Mouse (Mus musculus) natural killer cell, adult 2 months (primary cell): ENCODE results near the gene Tanc1.

Experiments
- DNase-seq, 2 experiments: peaks; one replicate each; pipeline ENCODE4 v3.0.0; 2022; ENCODE audit warnings: low spot score in 2 of 2

Gene Tanc1

DNA sequence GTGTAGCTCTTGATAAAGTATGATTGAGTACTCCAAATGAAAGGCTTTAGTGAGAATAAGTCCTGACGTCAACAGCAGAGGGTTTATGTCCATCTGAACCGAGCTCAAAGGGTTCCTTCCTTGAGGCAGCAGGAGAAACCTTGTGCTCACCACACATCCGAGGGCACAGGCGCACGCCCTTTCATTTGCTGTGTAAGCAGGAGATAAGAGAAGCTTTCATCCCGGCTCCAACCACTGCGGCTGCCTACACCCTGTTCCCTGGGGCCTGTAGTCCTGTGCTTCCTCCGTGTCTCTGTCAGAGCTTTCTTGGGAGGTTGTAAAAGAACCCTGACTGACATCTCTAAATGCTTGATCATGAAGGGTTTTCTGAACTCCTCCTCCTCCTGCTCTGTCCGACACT lies 181.5 kb downstream of the Tanc1 start:
- no peak for DNase-seq

DNA sequence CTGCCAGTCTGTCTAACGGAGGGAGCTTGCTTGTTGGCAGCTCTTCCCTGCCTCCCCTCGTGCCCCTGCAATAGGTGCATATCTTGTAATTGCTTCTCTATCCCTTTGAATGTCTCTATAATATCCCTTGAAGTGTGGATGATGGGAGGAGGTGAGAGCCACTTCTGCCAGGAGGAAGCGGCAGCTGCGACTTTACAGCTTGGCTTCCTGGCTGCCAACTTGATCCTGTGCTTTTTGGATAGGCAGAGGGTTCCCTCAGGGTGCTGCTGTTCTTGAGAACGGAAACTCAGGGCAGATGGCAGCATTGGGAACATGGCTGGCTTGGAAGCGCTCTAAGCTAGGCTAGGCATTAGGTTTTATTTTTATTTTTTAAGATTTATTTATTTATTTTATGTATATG lies 183.0 kb downstream of the Tanc1 start:
- no peak for DNase-seq

DNA sequence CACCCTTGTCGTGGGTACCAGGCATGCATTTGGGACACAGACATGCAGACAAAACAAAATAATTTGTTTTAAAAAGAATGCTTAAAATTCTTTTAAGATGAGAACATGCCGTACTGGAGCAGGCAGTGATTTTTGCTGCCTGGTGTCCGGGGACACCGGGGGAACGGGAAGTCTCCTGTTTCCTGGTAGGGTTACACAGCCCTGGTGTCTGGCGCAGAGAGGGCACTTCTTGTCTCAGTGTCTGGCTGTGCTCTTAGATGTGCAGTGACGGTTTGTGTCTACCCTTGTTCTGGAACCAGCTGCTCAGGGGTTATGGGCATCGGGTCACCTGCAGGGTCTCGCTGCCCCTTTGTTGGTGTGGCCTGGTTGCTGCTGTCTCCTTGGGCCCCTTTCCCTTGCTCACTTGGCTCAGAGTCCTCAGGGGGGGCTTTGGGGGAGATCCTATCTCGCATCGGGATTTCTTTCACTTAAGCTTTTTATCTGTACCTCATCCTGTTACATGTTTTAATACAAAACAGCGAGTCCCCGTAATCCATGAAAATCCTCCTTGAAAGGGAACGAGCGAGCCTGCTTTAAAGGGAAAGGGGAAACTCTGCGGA lies 187.2 kb downstream of the Tanc1 start:
- no peak for DNase-seq

DNA sequence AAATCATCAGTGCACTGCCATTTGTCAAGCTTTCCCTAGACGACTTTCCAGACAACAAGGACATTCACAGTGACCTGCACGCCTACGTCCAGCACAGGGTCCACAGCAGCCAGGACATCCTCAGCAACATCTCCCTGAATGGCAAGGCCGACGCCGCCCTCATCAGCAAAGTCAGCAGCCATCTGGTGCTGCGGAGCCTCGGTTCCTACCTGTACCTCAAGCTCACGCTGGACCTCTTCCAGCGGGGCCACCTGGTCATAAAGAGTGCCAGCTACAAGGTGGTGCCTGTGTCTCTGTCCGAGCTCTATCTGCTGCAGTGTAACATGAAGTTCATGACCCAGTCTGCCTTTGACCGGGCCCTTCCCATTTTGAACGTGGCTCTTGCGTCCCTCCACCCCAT lies 187.7 kb downstream of the Tanc1 start:
- no peak for DNase-seq

DNA sequence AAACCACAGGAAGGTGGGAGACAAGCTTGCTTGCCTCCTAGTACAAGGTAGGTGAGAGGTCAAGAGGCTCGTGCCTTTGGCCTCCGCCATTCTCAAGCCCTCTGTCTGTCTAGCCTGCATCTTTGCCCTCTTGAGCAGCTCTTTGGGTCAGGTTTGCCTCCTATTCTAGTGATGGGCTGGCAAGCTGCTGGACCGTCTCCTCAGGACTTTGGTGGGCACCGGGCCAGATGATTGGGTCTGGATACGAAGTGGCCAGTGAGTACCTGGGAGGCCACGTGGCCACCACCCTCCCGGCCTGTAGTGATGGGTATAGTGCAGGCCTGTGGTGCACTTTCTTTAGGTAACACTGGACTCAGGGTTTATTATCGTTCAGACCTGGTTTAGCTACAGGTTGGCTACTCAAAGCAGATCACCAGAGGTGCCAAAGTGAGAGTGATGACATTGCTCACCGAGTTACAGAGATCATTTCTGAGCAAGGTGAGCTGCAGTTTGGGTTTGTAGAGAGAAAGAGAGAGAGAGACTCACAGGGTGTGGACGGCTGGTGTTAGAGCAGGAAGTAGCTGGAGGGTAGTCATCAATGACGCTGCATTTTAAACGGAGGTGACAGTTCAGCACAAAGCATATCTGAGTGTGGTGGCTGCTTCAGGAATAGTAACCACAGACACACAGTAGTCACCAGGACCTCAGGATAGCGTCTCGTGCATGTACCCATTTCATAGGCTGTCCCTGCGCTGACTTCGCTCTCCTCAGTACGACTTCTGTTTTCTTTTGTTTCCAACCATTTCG lies 188.8 kb downstream of the Tanc1 start:
- DNase-seq, result no peak

DNA sequence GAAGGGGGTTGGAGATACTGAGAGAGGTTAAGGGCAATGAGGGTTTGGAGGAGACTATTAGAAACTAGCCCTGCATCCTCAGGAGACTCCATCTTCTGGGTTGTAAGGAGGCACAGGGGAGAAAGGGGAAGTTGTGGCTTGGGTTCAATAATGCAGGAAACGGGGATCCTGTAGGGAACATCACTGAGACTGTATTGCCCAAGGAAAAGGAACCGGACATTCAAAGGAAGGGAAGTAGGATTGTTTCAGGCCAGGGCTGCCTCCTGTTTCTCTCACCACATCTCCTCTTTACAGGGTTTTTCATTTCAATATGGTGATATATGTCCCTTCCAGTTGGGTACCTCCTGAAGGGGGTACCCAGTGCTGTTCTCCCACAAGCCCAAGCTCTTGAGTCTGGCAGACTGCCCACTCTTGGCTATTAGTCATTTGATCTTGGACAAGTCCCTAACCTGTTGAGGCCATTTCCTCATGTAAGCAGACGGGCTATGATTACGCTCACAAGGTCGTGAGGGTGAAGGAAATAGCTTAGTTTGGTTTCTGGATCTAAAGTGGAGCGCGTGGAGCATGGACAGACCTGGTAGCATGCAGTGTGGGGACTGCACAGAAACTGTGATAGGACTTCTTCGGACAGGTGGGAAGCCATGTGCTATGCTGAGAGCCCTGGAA lies 191.0 kb downstream of the Tanc1 start:
- no peak for DNase-seq

DNA sequence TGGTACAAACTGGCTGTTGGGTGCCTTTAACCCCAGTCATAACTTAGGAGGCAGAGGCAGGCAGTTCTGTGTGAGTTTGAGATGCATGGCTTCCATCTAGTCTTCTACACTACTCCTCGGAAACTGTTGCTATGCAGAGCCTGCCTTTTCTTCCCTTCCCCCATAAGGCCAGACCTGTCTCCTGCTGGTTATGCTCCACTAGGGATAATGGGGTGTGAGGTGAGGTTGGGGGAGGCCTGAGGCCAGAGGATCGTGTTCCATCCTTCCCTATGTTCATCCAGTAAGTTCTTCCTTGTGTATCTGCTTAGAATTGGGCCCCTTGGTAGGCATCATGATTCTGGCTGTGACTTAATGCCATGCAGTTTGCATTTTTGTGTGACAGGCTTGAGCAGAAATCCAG lies 193.8 kb downstream of the Tanc1 start:
- no peak for DNase-seq

DNA sequence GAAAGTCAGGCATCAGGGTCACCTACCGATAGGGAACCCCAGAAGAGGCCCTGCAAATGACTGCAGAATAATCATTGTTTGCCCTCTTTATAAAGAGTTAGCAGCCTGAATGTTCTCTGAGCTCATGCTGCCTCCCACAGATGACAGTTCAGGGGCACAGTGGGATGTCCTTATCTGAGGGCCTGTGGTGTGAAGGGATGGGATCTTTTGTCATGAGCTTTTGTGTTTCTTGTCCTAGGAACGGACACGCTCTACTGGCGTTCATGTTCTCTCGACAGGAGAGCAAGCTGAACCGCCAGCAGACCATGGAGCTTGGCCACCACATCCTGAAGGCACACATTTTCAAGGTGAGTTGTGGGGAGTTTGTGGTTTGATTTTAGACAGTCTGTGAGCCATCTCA lies 194.2 kb downstream of the Tanc1 start:
- no peak for DNase-seq

DNA sequence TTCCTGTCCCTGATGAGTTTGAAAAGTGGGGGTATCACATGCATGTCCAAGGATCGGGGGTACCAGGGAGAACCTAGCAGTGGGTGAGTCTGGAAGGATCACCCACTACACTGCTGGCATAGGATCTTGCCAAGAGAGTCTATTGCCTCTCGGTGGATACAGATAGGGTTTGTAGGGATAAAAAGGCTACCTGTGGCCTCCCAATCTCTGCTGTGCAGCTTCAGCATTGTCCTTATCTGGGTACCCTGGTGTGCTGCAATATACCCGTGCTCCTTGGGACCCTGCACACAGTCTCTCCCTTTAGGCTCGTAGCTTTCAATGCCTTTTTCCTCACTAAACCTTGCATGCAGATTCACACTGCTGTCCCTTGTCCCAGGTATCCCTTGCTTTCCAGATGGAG lies 196.8 kb downstream of the Tanc1 start:
- DNase-seq, result no peak

DNA sequence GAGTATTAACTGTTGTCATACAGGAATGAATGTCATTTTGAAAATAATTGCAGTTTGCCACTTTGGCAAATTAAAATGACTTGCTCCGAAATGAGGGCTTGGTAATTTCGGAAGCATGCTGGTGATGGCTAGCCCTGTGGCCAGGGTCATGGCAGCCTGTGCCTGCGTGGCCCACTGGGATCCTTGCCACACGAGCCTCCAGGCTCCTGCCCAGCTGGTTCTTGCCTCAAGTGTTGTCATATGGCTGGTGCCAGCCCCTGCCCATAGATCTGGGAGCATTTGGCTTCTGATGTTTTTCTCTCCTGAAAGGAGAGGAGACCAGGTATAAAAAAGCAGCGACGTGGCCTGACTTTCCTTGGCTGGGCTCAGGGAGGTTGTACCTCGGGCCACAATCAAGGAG lies 198.2 kb downstream of the Tanc1 start:
- no peak for DNase-seq

DNA sequence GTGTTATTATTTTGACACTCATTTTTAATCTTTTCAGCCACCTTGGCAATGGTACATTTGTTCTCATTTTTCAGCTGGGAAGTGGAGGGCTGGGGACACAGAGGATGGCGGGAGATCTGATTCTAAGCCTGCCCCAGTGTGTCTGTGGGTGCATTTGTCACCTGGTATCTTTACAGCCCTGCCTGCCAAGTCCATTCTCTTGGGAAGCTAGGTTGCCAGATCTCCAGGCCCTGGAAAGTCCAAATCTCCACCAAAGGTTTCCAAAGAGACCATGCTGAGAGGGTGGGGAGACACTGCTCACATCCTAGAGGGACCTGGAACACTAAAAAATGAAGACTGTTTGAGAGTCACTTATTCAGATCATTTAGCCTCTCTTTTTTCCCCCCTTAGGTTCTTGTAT lies 199.4 kb downstream of the Tanc1 start:
- DNase-seq, result no peak

DNA sequence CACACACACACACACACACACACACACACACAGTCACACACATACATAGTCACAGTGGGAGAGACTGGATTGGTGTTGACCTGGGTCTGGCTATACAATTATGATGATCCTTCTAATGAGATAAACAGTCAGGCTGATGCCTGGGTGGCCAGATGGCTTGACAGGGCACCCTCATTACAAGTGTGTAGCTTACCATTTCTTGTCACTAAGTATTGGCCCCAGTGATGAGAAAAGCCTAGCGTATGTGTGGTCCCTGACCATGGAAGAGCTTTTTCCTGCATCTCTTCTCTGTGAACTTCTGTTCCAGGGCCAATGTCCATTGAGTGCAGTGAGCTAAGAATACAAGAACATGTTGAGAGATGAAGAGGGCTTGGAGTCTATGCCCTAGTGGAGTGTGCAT lies 200.8 kb downstream of the Tanc1 start:
- DNase-seq, result no peak

DNA sequence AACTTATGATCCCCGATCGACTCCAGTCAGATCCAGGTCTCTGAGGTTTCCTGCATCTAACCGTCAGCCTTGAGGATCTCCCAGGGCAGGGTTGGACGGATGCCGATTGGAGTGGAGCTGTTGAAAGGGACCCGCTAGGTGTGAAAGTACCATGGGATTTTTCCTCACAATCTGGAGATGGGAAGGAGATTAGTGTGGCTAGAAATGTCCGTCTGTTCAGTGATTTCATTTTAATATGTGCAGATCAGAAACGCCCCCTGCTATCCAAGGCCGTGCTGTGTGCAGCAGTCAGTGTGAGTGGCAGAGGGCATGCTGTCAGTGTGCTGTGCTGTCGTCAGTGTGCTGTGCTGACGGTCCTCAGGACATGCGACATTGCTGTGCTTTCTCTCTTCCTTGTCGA lies 201.6 kb downstream of the Tanc1 start:
- no peak for DNase-seq

DNA sequence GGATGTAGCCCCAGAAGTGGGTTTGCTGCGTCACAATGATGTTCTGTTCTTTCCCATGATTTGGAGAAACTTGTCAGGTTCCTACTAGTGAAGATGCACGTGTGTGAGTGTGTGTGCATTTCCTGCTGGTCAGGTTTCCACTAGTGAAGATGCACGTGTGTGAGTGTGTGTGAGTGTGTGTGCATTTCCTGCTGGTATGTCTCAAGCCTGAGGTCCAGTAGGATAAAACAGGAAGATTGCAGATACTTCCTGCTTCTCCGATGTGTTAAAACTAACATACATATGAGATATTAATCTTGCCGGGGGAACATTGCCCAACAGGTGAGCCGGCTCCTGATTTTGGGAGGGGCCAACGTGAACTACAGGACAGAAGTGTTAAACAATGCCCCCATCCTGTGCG lies 203.2 kb downstream of the Tanc1 start:
- no peak for DNase-seq

DNA sequence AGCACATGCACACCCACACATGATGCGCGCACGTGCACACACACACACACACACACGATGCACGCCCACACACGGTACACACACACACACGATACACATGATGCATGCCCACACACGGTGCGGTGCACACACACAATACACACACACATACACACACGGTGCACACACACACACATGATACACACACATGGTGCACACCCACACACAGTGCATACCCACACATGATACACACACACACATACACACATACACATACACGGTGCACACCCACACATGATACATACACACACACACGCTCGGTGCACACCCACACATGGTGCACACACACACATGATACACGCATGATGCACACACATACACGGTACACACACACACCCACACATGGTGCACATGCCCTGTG lies 206.8 kb downstream of the Tanc1 start:
- no peak for DNase-seq

DNA sequence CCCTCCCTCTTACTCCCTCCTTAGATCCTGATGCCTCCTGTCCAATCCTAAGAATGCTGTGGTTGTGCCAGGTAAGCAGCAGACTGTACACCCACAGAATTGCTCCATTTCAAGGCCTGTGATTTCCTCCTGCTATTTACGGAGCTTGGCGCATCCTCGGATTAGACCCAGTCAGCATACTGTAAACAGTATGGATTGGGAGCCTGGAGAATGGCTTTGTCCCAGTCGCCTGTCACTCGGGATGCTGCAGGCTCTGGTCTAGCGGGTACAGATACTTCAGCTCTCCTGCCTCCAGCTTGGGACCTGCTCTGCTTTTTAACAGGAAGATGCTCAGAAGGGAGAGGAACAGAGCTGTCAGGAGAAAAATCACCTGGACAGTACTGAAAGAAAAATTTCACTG lies 207.6 kb downstream of the Tanc1 start:
- no peak for DNase-seq

DNA sequence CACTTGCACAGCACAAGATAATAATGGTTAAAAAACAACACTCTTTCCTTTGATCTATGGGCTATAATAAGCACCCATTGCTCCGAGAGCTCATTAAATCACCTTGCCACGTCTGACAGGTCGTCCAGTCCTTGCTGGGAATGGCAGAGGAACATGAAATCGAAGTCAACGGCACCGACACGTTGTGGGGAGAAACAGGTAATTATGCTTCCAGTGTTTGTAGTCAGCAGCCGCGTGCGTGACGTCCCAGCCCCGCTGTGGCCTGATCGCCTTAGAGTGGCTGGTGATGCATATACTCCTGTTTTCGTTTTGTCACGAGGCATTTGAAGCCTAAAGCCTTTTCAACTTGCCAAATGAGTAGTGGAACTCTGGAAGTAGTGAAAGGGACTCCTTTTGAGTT lies 208.2 kb downstream of the Tanc1 start:
- DNase-seq, result no peak

DNA sequence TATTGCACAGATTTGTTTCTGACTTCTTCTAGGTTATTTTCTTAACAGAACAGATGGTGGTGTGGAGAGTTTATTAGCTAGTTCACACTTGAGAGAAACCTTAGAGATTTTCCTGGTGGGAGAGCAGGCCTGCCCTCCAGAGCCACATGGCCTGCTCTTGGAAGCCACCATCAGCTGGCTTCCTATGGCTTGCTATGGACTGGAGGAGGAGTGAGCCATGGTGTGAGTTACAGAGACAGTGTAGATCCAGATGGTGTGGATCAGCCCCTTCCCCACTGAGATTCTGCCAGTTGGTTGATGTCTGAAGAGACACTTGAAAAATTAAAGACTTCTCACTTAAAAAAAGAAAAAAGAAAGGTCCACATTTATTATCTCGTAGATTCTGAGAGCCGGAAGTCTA lies 209.2 kb downstream of the Tanc1 start:
- DNase-seq, result no peak

DNA sequence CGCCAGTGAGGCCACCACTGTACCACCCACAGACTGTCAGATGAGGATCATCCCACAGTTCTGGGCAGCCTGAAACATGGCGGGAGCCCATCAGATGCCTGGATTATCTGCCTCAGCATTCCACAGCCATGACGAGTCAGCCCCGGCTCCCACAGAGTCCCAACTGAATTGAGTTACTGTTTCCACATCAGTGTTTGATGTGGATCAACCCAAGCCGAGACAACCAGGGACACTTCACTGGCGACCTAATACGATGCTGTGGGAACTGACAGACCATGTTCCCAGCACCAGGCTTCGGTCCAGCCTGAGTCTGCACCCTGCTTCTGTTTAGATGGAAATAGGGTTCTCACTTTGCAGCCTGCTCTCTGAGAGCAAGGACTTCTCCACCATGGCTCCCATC lies 212.4 kb downstream of the Tanc1 start:
- DNase-seq, result no peak

DNA sequence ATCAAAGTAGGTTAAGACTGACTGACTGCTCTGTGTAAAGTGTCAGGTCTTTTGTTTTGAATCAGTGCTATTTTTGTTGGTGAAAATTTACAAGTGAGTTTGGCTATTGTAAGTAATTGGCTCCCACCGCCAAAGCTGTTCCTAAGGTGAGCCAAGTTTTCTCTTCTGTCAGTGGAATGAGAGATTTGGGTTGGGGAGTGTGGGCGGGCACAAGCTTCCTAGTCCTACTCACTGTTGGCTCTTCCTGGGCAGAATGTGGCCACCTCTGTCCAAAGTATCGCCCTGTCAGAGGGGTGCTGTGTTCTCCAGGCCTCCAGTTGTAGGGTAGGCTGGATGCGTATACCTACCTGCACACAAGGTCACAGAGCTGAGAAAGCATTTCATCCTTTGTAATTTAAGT lies 213.5 kb downstream of the Tanc1 start:
- DNase-seq, result no peak

DNA sequence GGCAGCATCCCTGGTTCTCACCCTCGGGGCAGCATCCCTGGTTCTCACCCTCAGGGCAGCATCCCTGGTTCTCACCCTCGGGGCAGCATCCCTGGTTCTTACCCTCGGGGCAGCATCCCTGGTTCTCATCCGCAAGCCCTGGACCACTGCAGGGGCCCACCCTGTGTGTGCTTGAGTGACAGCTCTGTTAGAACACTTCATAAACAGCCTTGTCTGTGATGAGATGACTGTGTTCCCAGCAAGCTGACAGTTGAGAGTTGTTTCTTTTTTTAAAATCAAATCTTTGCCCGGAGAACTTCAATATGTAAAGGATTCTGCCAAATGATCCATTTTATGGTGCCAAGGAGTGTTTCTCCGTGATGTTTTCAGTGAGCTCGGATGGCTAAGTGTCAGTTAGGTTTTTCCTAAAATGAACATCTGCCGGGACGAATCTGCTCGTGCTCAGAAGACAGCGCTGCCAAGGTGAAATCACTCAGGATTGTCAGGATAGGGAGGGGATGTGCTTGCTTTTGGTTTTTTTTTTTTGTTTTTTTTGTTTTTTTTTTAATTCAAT lies 216.3 kb downstream of the Tanc1 start:
- no peak for DNase-seq

DNA sequence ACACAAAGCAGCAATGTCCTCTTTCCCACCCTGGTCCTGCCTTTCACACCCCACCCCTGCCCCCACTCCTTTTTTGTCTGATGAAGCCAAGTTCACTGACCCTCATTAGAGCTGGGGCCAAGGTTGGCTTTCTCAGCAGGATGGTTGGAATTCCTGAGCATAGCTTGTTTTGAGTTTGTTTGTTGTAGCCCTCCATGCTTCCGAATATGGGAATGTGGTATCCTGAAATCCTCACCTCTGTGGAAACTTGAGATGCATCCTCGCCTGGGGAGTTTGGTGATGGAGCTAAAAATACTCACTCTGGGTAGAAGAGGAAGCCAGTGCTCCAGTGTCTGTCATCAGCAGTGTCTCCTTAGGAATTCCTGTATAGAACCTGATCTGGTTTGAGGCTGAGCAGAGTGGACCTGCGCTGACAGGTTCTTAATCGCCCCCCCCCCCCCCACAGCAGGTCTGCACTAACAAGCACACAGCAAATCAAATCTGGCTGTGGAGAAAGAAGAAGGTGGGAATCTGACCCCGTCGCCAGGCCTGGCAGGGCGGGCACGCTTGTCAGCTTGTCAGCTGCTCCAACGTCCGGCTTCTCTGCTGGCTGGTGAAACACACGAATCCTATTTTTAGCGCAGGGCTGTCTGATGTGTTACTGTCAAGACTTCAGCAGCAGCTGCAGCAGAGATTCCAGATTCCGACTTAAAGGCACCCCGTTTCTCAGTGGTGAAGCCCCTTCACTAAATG lies 217.1 kb downstream of the Tanc1 start:
- no peak for DNase-seq
